Mouse (Mus musculus) midbrain, embryonic 10.5 days (tissue): ENCODE results near the gene Ctcf. TPM values are rescaled to one million over a fixed set of nuclear protein-coding genes. Genes with fewer than 3 reads are reported as not detected.

Experiments used
- DNase-seq: peaks from one replicate; pipeline ENCODE4 v3.0.0-alpha.2; 2017; ENCODE audit warnings: low spot score
- H3K27ac ChIP-seq: fragments of 300-500 bp; sonication (generic); replicated peaks from 2 replicates; pipeline ENCODE4 v1.5.1; 2016; ENCODE audit warnings: mild to moderate bottlenecking
- H3K27me3 ChIP-seq: fragments of 300-500 bp; sonication (generic); 2 replicates; pipeline ENCODE4 v1.6.1; 2016; ENCODE audit warnings: low read depth, mild to moderate bottlenecking; ENCODE audit not compliant: poor library complexity, severe bottlenecking
- H3K36me3 ChIP-seq: fragments of 300-500 bp; sonication (generic); 2 replicates; pipeline ENCODE4 v1.6.1; 2016; ENCODE audit warnings: mild to moderate bottlenecking, moderate library complexity
- H3K4me1 ChIP-seq: fragments of 300-500 bp; sonication (generic); 2 replicates; pipeline ENCODE4 v1.6.1; 2016
- H3K4me3 ChIP-seq: fragments of 300-500 bp; sonication (generic); 2 replicates; pipeline ENCODE4 v1.5.1; 2016; ENCODE audit warnings: mild to moderate bottlenecking, moderate library complexity
- H3K9me3 ChIP-seq: fragments of 300-500 bp; sonication (generic); replicated peaks from 2 replicates; pipeline ENCODE4 v1.6.1; 2016; ENCODE audit warnings: mild to moderate bottlenecking
- WGBS: fragments of 180-500 bp; shearing (Covaris S2); methylation state at CpG from one replicate; pipeline ENCODE4 v1.1.7; 2016; 5-methylcytosine and 5-hydroxymethylcytosine counted together
- polyA plus RNA-seq: library from polyadenylated mRNA; unstranded; fragments of >200 nt; fragmentation: Nextera tagmentation; extraction: Ambion mirVana; gene quantifications from 2 replicates; pipeline ENCODE4 v1.2.1, GENCODE M21; 2016

The Ctcf gene
- polyA plus RNA-seq, 1 experiment from 2014 or later: 137 TPM

DNA sequence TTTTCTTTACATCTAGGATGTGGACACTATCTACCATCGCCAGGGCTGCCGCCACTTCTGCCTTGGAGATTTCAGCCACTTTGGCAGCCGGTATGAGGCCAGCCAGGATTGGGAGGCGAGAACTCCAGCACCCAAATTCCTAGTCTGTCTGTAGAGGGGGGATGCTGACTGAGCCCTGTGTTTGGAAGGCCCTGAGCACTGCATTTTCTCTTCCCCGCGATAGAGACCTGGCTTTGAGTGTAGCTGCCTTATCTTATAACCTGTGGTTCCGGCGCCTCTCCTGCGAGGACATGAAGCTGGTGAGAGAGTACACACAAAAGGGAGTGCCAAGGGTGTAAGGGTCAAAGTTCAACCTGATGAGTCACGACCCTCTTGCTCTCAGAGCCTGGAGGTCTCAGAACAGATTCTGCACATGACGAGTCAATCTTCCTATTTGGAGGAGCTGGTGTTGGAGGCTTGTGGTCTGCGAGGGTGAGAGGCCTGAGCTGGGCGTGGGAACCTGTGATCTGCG, 51.9 kb downstream of the Ctcf start:
- Histone ChIP-seq H3K4me3 (no peak overlapping the region), H3K27ac (no peak overlapping the region), H3K27me3 (no peaks in the 10 kb centered on the region), H3K9me3 (peaks cover 10% of the 10 kb centered on the region), H3K36me3 (peaks cover 23% of the 10 kb centered on the region), H3K4me1 (peaks cover 15% of the 10 kb centered on the region)
- DNase-seq: no peak
- WGBS: 74% methylated on average over 14 of the region's 14 CpGs

GRCm38 (mm10) chr8:105689256-105689982, 53.1 kb downstream of the Ctcf start:
- 60% methylated on average over 35 of the region's 35 CpGs for WGBS
- Histone ChIP-seq H3K27ac (no peak overlapping the region), H3K36me3 (peaks cover 14% of the 10 kb centered on the region), H3K27me3 (peaks cover 6% of the 10 kb centered on the region; the same call in 1 of the 2 replicates), H3K4me1 (peaks cover 25% of the 10 kb centered on the region), H3K4me3 (no peak overlapping the region), H3K9me3 (peaks cover 10% of the 10 kb centered on the region)
- DNase-seq: no peak

GRCm38 (mm10) chr8:105689983-105690360, 53.6 kb downstream of the Ctcf start:
- 92% methylated on average over 9 of the region's 9 CpGs for WGBS
- Histone ChIP-seq H3K27ac (no peak overlapping the region), H3K27me3 (peaks cover 12% of the 10 kb centered on the region; the same call in 1 of the 2 replicates), H3K9me3 (peaks cover 10% of the 10 kb centered on the region), H3K4me1 (peaks cover 30% of the 10 kb centered on the region), H3K4me3 (no peak overlapping the region), H3K36me3 (peaks cover 12% of the 10 kb centered on the region)
- DNase-seq: peak; percentile 10

- 86% methylated on average over 14 of the region's 14 CpGs for WGBS
- peak; percentile 9 for DNase-seq
- Histone ChIP-seq H3K4me3 (no peak overlapping the region), H3K9me3 (peaks cover 10% of the 10 kb centered on the region), H3K27me3 (peaks cover 18% of the 10 kb centered on the region), H3K27ac (no peak overlapping the region), H3K4me1 (peaks cover 27% of the 10 kb centered on the region), H3K36me3 (peaks cover 17% of the 10 kb centered on the region)
Observed at GRCm38 (mm10) chr8:105690978-105691377, 54.6 kb downstream of the Ctcf start.

DNA sequence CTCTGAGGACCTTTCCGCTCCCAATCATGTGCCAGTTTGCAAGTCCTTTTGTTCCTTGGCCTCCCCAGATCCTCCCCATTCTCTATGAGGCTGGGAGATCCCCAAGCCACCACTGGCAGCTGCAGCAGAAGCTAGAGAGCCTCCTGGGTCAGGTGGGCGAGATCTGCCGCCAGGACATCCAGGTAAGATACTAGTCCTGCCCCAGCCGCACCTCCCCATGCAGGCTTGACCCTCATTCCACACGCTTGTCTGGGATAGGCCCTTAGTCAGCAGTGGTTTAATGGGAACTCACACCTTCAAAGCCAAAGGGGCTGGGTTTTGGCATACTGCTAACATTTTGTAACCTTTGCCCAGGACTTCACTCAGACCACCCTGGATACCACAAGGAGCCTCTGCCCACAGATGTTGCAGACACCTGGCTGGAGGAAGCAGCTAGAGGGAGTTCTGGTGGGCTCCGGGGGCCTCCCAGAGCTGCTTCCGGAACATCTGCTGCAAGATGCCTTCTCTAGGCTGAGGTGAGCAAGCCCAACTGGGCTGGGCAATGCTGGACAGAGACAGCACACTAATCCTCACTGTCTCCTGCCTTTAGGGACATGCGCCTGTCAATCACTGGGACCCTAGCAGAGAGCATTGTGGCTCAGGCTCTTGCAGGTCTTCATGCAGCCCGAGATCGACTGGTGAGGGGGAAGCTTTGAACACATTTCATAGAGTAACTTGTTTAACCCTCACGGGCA, 56.2 kb downstream of the Ctcf start:
- DNase-seq: peak; percentile 11
- 92% methylated on average over 11 of the region's 11 CpGs for WGBS
- peaks cover 10% of the 10 kb centered on the region for H3K9me3 ChIP-seq
- H3K27me3 ChIP-seq: peaks cover 18% of the 10 kb centered on the region
- peaks cover 33% of the 10 kb centered on the region for H3K36me3 ChIP-seq
- peaks cover 24% of the 10 kb centered on the region for H3K4me1 ChIP-seq
- H3K4me3 ChIP-seq: no peak overlapping the region
- no peak overlapping the region for H3K27ac ChIP-seq

DNA sequence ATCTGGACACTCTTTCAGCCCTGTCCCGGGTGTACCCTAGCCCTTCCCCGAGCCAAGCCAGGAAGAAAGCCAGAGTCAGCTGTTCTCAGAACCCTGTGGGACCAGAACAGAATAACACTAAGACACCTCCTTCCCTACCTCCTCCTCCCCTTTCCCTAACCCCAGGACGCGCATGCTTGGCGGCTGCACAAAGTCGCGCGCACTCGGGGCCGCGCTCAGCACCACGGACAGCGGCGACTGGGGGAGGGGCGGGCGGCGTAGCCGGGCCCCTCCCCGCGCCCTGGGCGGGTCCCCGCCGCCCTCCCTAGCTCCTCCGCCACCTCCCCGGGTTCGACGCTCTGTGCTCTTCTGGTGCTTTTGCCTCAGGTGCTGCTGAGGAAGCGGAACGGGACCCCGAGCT, 57.3 kb downstream of the Ctcf start:
- H3K27ac ChIP-seq: peak overlapping the region; percentile 71
- peak; percentile 63 for DNase-seq
- peak overlapping the region; percentile 64 for H3K4me3 ChIP-seq
- 6% methylated on average over 30 of the region's 30 CpGs for WGBS
- peaks cover 10% of the 10 kb centered on the region for H3K9me3 ChIP-seq
- peaks cover 18% of the 10 kb centered on the region for H3K27me3 ChIP-seq
- H3K4me1 ChIP-seq: peaks cover 18% of the 10 kb centered on the region
- peaks cover 43% of the 10 kb centered on the region for H3K36me3 ChIP-seq

DNA sequence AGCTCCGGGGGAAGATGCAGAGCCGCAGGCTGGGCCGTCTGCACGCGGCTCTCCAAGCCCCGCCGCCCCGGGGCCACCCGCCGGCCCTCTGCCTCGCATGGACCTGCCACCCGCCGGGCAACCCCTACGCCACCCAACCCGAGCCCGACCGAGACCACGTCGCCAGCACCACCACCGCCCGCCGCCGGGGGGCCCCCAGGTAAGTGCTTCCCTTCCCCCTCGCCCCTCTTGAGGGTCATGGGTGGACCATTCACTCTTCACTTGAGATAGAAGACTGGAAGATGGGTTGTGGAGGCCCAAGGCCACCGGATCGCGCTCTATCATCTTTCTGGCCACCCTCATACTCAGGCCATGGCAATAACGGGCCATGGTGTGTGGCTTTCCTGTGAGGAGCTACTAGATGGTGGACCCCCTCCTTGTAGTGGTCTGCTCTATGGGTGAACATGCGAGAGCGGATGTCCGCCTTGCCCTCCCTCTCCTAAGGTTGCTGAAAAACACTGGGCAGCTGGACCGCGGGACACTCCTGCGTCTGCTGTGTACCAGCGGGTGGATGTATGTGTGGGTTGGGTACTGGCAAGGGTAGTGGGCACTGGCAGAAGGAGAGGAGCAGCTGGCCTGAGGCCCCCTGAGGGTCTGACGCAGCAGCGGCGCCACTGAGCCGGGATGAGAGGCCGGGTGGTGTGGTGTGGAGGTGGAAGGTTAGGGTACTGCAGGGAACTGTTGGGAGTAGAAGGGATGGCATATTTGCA, 57.9 kb downstream of the Ctcf start:
- Histone ChIP-seq H3K27me3 (peaks cover 18% of the 10 kb centered on the region), H3K27ac (peak overlapping the region; percentile 71), H3K36me3 (peaks cover 47% of the 10 kb centered on the region), H3K9me3 (peaks cover 10% of the 10 kb centered on the region), H3K4me3 (peak overlapping the region; percentile 64), H3K4me1 (peaks cover 18% of the 10 kb centered on the region)
- DNase-seq: peak; percentile 43
- 9% methylated on average over 40 of the region's 40 CpGs for WGBS

DNA sequence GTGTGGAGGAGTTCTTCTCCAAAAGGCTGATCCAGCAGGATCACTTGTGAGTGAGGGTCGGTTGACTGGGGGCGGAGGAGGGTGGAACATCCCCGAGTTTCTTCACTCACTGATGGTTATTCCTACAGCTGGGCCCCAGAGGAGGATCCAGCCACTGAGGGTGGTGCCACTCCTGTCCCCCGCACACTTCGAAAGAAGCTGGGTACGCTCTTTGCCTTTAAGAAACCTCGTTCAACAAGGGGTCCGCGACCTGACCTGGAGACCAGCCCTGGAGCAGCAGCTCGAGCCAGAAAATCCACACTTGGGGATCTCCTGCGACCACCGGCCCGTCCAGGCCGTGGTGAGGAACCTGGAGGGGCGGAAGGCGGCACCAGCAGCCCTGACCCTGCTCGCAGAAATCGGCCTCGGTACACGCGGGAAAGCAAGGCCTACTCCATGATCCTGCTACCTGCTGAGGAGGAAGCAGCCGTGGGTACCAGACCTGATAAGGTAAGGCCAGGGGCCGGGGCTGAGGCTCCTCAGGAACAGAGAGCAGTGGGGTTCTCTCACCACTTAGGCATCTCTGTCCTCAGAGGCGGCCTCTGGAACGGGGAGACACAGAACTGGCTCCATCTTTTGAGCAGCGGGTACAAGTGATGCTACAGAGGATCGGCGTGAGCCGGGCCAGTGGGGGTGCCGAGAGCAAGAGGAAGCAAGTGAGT, 58.9 kb downstream of the Ctcf start:
- DNase-seq: no peak
- Histone ChIP-seq H3K36me3 (peaks cover 54% of the 10 kb centered on the region), H3K4me1 (peaks cover 28% of the 10 kb centered on the region), H3K9me3 (peaks cover 10% of the 10 kb centered on the region), H3K27ac (no peak overlapping the region), H3K4me3 (peak overlapping the region; percentile 64; the same call in 1 of the 2 replicates), H3K27me3 (peaks cover 18% of the 10 kb centered on the region)
- 85% methylated on average over 30 of the region's 30 CpGs for WGBS

- WGBS: 93% methylated on average over 17 of the region's 17 CpGs
- H3K36me3 ChIP-seq: peaks cover 56% of the 10 kb centered on the region
- H3K27me3 ChIP-seq: peaks cover 18% of the 10 kb centered on the region
- no peak overlapping the region for H3K4me3 ChIP-seq
- H3K27ac ChIP-seq: no peak overlapping the region
- no peak for DNase-seq
- peaks cover 10% of the 10 kb centered on the region for H3K9me3 ChIP-seq
- peaks cover 41% of the 10 kb centered on the region for H3K4me1 ChIP-seq
Observed at GRCm38 (mm10) chr8:105697196-105697780, 60.9 kb downstream of the Ctcf start.

DNA sequence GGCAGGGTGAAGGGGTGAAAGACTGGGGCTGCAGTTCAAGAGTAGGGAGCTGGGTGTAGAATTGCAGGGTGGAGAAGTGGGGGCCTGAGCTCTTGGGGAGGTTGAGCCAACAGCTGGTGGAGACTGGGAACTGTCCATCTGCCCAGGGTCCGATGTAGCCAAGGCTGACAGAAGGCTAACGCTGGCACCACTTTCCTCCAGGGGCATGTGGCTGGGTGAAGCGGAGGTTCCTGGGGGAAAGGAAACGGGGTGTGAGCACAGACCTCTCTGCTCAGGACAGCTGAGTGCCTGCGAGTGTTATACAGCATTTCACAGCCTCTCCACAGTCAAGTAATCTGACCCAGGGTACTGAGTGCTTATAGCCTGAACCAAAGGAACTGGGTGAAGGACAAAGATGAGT, 62.4 kb downstream of the Ctcf start:
- H3K9me3 ChIP-seq: no peaks in the 10 kb centered on the region
- peaks cover 44% of the 10 kb centered on the region for H3K4me1 ChIP-seq
- peaks cover 59% of the 10 kb centered on the region for H3K36me3 ChIP-seq
- no peak overlapping the region for H3K4me3 ChIP-seq
- DNase-seq: no peak
- WGBS: 95% methylated on average over 5 of the region's 5 CpGs
- no peak overlapping the region for H3K27ac ChIP-seq
- H3K27me3 ChIP-seq: peaks cover 18% of the 10 kb centered on the region

DNA sequence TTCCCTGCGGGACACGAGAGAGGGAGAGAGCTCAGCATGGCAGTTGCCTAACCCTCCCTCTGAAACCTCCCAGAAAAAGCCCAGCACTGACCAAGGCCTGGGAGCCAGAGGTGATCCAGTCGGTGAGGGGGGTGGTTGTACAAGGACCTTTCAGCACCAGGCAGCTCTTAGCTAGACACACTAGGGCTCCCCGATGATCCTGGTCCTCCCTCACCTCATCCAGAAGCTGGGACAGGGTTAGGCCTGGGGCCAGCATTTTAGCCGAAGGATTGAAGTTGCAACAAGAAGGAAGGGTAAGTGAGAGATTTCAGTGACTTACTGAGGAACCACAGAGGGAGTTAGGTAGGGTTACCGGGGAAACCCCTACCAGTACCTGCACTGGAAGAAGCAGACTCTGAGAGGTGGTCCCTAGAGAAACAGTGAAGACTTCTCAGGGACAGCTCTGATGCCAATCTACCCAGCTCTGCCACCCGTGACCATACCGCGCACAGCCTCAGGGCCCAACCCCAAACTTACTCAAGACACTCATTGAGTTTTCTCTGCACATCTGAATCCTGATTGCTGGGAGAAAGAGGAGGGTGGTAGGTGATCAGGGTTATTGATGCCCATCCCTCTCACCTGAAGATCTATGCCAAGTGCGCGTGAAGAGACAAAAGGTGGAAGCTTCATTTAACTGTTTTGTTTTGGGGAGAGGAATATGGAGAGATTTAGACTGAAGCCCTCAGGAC, 63.3 kb downstream of the Ctcf start:
- Histone ChIP-seq H3K9me3 (no peaks in the 10 kb centered on the region), H3K27me3 (peaks cover 10% of the 10 kb centered on the region), H3K4me3 (peak overlapping the region; percentile 81), H3K4me1 (peaks cover 35% of the 10 kb centered on the region), H3K27ac (no peak overlapping the region; the same call in 1 of the 2 replicates), H3K36me3 (peaks cover 68% of the 10 kb centered on the region)
- DNase-seq: no peak
- WGBS: 89% methylated on average over 11 of the region's 11 CpGs
